Mouse (Mus musculus) adipose tissue, adult 10 weeks (tissue): ENCODE measurements around the gene Sema3b. TPM values are rescaled to one million over a fixed set of nuclear protein-coding genes. Genes with fewer than 3 reads are reported as not detected.

Experiments
- polyA plus RNA-seq: library from polyadenylated mRNA; stranded (reverse); fragments of 350-450 nt; fragmentation: Illumina TruSeq; extraction: RNeasy Lipid Tissue Mini Kit (QIAGEN cat#74804); gene quantifications from one replicate; pipeline ENCODE4 v1.2.3, GENCODE M21; 2014; ENCODE audit warnings: low read depth, low replicate concordance

Sema3b gene
- 36.0 TPM for polyA plus RNA-seq

DNA sequence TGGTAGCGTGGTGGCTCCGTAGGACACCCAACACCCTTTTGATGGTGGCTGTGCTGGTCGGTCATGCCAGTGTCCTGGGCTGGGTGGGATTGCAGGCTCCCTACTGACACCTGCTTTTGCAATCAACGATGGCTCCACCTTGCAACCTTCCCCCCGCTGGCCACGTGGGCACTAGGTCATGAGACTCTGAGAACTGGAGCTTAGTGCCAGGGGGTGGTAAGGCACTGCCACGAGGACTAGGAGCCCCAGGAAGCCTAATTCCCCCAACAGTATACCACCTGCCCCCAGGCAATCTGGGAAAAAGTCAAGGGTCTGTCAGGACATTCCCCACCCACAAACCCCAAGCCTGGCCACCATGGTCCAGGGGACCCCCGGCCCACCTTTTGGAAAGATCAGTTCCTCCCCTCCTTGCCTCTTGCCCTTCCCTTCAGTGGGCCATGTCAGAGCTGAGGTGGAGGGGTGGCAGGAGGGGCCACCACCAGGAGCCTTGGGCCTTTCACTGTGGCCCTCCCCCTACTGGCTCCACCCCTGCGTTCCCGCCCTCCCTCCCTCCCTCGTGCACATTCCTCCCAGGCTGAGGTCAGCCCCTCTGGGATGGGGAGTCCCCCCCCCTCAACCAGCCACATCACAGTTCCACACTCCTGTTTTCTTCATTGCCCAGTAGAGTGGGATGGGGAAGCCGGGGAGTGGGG, at the start of gene Sema3b:
Gene Sema3b (minus strand): TSS at position 489 of the 692 bp plus-strand sequence.

DNA sequence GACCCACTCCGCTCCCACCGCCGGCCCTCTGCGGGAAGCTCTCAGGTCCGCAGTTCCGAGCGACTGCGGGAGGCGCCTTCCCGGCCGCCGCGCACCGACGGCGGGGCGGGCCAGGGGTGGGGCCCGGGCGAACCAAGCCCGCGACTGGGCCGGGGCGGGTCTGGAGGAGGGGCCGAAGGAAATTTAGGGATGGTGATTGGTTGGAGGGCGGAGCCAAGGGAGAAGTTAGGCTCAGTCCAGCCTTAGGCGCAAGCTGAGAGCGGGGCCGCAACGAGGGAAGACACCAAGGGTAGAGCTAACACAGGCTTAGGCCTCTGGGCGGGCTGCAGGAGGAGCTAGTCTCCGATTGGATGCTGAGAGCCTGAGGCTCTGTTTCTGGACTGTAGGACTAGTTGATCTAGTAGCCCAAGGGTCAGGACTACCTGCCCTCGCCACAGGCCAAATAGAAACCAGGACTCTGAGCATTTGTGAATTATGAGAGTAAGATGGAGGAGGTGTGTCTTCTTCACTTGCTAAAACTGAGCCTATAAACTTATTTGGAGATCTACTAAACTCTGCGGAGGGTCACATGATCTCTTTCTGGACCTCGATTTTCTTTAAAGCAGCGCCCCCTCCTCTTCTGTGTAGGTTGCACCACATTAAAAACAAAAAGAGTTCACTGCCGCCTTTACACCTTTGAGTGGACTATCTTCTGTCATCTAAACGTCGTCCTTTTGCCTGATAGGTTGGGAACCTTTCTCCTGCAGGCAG, 26.4 kb upstream of the Sema3b start, which contains the start of gene Gnai2:
Gene Gnai2 (minus strand): TSS at position 89 of the 750 bp plus-strand sequence.

DNA sequence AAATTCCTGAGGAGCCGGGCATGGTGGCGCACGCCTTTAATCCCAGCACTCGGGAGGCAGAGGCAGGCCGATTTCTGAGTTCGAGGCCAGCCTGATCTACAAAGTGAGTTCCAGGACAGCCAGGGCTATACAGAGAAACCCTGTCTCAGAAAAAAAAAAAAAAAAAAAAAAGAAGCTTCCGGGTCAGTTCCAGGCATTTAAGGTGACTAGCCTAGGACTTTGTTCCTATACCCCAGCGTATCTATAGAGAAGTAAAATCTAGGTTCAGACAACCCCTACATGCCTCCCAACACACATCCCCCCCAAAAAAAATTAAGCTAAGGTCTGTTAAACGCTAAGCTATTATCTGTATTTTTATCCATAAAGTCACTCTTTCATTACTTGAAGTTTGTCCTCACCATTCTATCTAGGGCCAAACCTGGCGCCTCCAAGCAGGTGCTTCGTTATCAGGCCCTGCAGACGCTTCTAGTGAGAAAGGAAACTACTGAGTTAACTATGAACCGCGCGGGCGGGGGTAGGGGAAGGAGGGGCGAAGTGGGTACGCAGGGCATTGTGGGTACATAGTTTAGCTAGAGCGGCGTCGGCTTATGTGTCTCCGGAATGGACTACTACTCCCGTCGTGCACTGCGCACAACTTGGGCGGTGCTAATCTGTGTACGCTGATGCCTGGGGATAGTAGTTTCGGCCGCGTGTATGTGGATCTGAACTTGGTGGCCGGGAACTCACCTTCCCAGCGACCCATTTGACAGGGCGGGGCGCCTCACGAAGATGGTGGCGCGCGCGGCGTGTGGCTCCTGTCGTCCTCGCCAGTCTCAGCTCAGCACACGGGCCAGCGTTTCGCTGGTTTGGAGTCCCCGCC, 21.8 kb downstream of the Sema3b start, which contains the start of gene Ifrd2:
Gene Ifrd2 (plus strand): TSS at position 669 of the 859 bp plus-strand sequence.

GRCm38 (mm10) chr9:107580501-107581317, 28.3 kb downstream of the Sema3b start, which contains the start of gene Hyal3:
Gene Hyal3 (plus strand): TSS chr9:107580818.

GRCm38 (mm10) chr9:107578587-107578986, 30.4 kb downstream of the Sema3b start, which contains the start of gene Naa80:
Gene Naa80 (plus strand): TSS chr9:107578887.

GRCm38 (mm10) chr9:107576357-107577107, 32.5 kb downstream of the Sema3b start, which contains the start of gene Hyal1:
Gene Hyal1 (plus strand): TSS chr9:107576927.

GRCm38 (mm10) chr9:107567702-107568319, 41.2 kb downstream of the Sema3b start, which contains the start of gene Hyal2:
Gene Hyal2 (plus strand): TSS chr9:107567945.

GRCm38 (mm10) chr9:107563029-107563581, 45.9 kb downstream of the Sema3b start, which contains the start of gene Tusc2:
Gene Tusc2 (plus strand): TSS chr9:107563255.

GRCm38 (mm10) chr9:107551117-107551889, 57.7 kb downstream of the Sema3b start, which contains the start of gene Rassf1:
Gene Rassf1 (plus strand): TSS chr9:107551555.

Other genes starting within 250 kb of the Sema3b start
- gene Cacna2d2, start 209.6 kb downstream of the Sema3b start, polyA plus RNA-seq = 0.96 TPM
- gene Tmem115, start 75.3 kb downstream of the Sema3b start, polyA plus RNA-seq = 29.4 TPM
- 22.5 TPM for gene Cyb561d2, start 67.0 kb downstream of the Sema3b start, polyA plus RNA-seq
- 19.2 TPM for gene Nprl2, start 67.0 kb downstream of the Sema3b start, polyA plus RNA-seq
- 11.1 TPM for gene Zmynd10, start 61.9 kb downstream of the Sema3b start, polyA plus RNA-seq
- gene Rassf1, start 57.7 kb downstream of the Sema3b start, polyA plus RNA-seq = 33.9 TPM
- gene Tusc2, start 46.0 kb downstream of the Sema3b start, polyA plus RNA-seq = 34.1 TPM
- 31.9 TPM for gene Hyal2, start 41.3 kb downstream of the Sema3b start, polyA plus RNA-seq
- gene Hyal1, start 32.3 kb downstream of the Sema3b start, polyA plus RNA-seq = 26.2 TPM
- gene Naa80, start 30.3 kb downstream of the Sema3b start, polyA plus RNA-seq = 37.0 TPM
- gene Hyal3, start 28.4 kb downstream of the Sema3b start, polyA plus RNA-seq = 1.7 TPM
- 21.9 TPM for gene Ifrd2, start 21.6 kb downstream of the Sema3b start, polyA plus RNA-seq
- gene Gnai2, start 26.1 kb upstream of the Sema3b start, polyA plus RNA-seq = 290 TPM
- 7.4 TPM for gene Slc38a3, start 60.3 kb upstream of the Sema3b start, polyA plus RNA-seq
- gene Gnat1, start 70.5 kb upstream of the Sema3b start, polyA plus RNA-seq = not detected
- gene Sema3f, start 101.2 kb upstream of the Sema3b start, polyA plus RNA-seq = 24.8 TPM
- 101 TPM for gene Rbm5, start 161.8 kb upstream of the Sema3b start, polyA plus RNA-seq